Mouse (Mus musculus) activated CD4-positive, CD25-positive, alpha-beta regulatory T cell, adult 9 weeks (primary cell): ENCODE measurements around the gene Homer1. TPM values are rescaled to one million over a fixed set of nuclear protein-coding genes. Genes with fewer than 3 reads are reported as not detected.

Experiments
- polyA plus RNA-seq: library from polyadenylated mRNA; unstranded; fragments of 100-300 nt; shearing (Covaris generic); gene quantifications from one replicate; pipeline ENCODE4 v1.2.1, GENCODE M21; 2017

The Homer1 gene
- polyA plus RNA-seq, result 2.4 TPM

DNA sequence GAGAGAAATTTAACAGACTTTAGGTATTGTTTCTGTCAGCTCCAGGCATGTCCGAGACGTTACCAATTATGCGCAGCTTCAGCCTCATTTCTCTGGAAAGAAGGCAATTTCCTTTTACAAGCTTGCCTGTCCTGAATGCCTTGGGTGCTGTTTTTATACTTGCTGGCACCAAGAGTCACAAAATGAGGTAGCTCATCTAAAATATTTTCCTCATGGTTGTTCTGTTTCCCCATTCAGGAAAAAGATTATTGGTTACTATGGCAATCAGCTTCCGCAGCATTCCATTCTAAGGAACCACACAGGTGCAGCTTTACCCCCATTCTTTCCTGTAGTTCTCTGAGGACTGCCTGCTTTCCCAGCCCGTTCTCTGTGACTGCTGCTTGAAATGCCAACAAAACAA lies at the start of gene Homer1:
Gene Homer1, plus strand, starts transcription at position 320 of the 400 bp plus-strand sequence.

Other genes starting within 250 kb of the Homer1 start
- 1.1 TPM for gene Cmya5, start 154.9 kb upstream of the Homer1 start, polyA plus RNA-seq
- 17.3 TPM for gene Tent2, start 107.2 kb upstream of the Homer1 start, polyA plus RNA-seq
- gene Jmy, start 200.2 kb downstream of the Homer1 start, polyA plus RNA-seq, result 0.92 TPM